Mouse (Mus musculus): Measurements from ENCODE around the gene Ypel1. TPM values are rescaled to one million over a fixed set of nuclear protein-coding genes. Genes with fewer than 3 reads are reported as not detected.
A peak's percentile ranks its signal among the peaks of the same experiment; 100 is the strongest.

The Ypel1 gene
- polyA plus RNA-seq, 1 experiment from 2014 or later = 10.6 TPM

GRCm38 (mm10) chr16:17132906-17133200 lies 63.4 kb downstream of the Ypel1 start:
- Histone ChIP-seq H3K4me2 (replicated peaks; ENCODE audit: low read depth, low read length) (peak overlapping the region; percentile 95), H3K27ac (ENCODE audit: low read length) (no peak overlapping the region), H3K4me1 (ENCODE audit: insufficient read depth, low read depth, low read length) (0 out of 2 replicates have a peak, but pooled peaks cover 3% of the 10 kb centered on the region), H3K4me3 (ENCODE audit: low read depth, low read length) (peak overlapping the region; percentile 55; the same call in 1 of the 2 replicates), H3K9me3 (ENCODE audit: low read length) (no peaks in the 10 kb centered on the region), H3K27me3 (replicated peaks; ENCODE audit: insufficient read depth, low read length) (no peaks in the 10 kb centered on the region), H3K9ac (replicated peaks; ENCODE audit: low read depth) (no peak overlapping the region), H3K36me3 (ENCODE audit: insufficient read depth, low read length) (no peaks in the 10 kb centered on the region)
- WGBS = 16% methylated on average over 7 of the region's 7 CpGs
- TF ChIP-seq EP300 (IDR thresholded peaks at IDR 0.05) (no peak), CTCF (IDR thresholded peaks at IDR 0.05) (no peak)
- ATAC-seq (no peak), DNase-seq (ENCODE audit: low spot score) (no peak)

MicroRNAs encoded within 50 kb of the gene (microRNA counts, 519-probe panel; counts per million panel counts)
- microRNA mmu-miR-130b (4,984 counts per million, percentile 57 among the panel's probes with 10 or more counts), microRNA mmu-miR-301b (1,075 counts per million, percentile 0 among the panel's probes with 10 or more counts)

Small RNA genes within 50 kb of the gene (microRNA-seq; reads per million reads assigned to microRNA genes)
- gene Mir130b = 1,968 reads per million, percentile 82 among the genes with 10 or more reads in this experiment
- gene Mir301b = 31.3 reads per million, percentile 35 among the genes with 10 or more reads in this experiment

Other genes with a start within 250 kb of the Ypel1 start
- gene Spag6l, start 240.2 kb upstream of the Ypel1 start, polyA plus RNA-seq (2015; fragmentation: Nextera tagmentation; extraction: Ambion mirVana) = 13.0 and 14.1 TPM in 2 replicates
- 0.60 and 1.0 TPM in 2 replicates for gene Igll1, start 205.7 kb upstream of the Ypel1 start, polyA plus RNA-seq (2015; fragmentation: Nextera tagmentation; extraction: Ambion mirVana)
- gene Top3b, start 199.0 kb upstream of the Ypel1 start, polyA plus RNA-seq (2015; fragmentation: Nextera tagmentation; extraction: Ambion mirVana) = 51.0 and 51.7 TPM in 2 replicates
- 2.2 and 2.3 TPM in 2 replicates for gene Vpreb1, start 198.9 kb upstream of the Ypel1 start, polyA plus RNA-seq (2015; fragmentation: Nextera tagmentation; extraction: Ambion mirVana)
- 24.9 and 26.8 TPM in 2 replicates for gene Ppm1f, start 173.2 kb upstream of the Ypel1 start, polyA plus RNA-seq (2015; fragmentation: Nextera tagmentation; extraction: Ambion mirVana)
- gene Mapk1, start 86.3 kb upstream of the Ypel1 start, polyA plus RNA-seq (2015; fragmentation: Nextera tagmentation; extraction: Ambion mirVana) = 110 and 117 TPM in 2 replicates
- gene Ppil2, start 41.6 kb downstream of the Ypel1 start, polyA plus RNA-seq (2015; fragmentation: Nextera tagmentation; extraction: Ambion mirVana) = 82.2 and 91.4 TPM in 2 replicates
- 0.90 and 1.3 TPM in 2 replicates for gene 2610318N02Rik, start 55.5 kb downstream of the Ypel1 start, polyA plus RNA-seq (2015; fragmentation: Nextera tagmentation; extraction: Ambion mirVana)
- 20.6 and 34.6 TPM in 2 replicates for gene Sdf2l1, start 62.7 kb downstream of the Ypel1 start, polyA plus RNA-seq (2015; fragmentation: Nextera tagmentation; extraction: Ambion mirVana)
- gene Ydjc, start 74.9 kb downstream of the Ypel1 start, polyA plus RNA-seq (2015; fragmentation: Nextera tagmentation; extraction: Ambion mirVana) = 1.6 TPM in 2 replicates
- gene Ccdc116, start 77.5 kb downstream of the Ypel1 start, polyA plus RNA-seq (2015; fragmentation: Nextera tagmentation; extraction: Ambion mirVana) = 0.08 and 0.13 TPM in 2 replicates
- gene Ube2l3, start 133.0 kb downstream of the Ypel1 start, polyA plus RNA-seq (2015; fragmentation: Nextera tagmentation; extraction: Ambion mirVana) = 197 and 200 TPM in 2 replicates
- gene Rimbp3, start 138.9 kb downstream of the Ypel1 start, polyA plus RNA-seq (2015; fragmentation: Nextera tagmentation; extraction: Ambion mirVana) = 0.07 TPM in 1 of 2 replicates, not detected in the other
- 2.0 and 2.2 TPM in 2 replicates for gene Hic2, start 163.9 kb downstream of the Ypel1 start, polyA plus RNA-seq (2015; fragmentation: Nextera tagmentation; extraction: Ambion mirVana)
- gene Tmem191c, start 206.4 kb downstream of the Ypel1 start, polyA plus RNA-seq (2015; fragmentation: Nextera tagmentation; extraction: Ambion mirVana) = 7.1 and 7.7 TPM in 2 replicates

Measured in lung, postnatal 0 days (tissue).